Mouse (Mus musculus) liver, postnatal 0 days (tissue): ENCODE measurements around the gene Has3.

Experiments
- CTCF ChIP-seq: sonication (generic); IDR thresholded peaks from 2 replicates; pipeline ENCODE4 v1.5.1; 2016; ENCODE audit warnings: antibody characterized with exemption, low read depth
- EP300 ChIP-seq: IDR thresholded peaks from 2 replicates; pipeline ENCODE4 v1.6.1; 2016; ENCODE audit warnings: antibody characterized with exemption, low read depth, mild to moderate bottlenecking

DNA sequence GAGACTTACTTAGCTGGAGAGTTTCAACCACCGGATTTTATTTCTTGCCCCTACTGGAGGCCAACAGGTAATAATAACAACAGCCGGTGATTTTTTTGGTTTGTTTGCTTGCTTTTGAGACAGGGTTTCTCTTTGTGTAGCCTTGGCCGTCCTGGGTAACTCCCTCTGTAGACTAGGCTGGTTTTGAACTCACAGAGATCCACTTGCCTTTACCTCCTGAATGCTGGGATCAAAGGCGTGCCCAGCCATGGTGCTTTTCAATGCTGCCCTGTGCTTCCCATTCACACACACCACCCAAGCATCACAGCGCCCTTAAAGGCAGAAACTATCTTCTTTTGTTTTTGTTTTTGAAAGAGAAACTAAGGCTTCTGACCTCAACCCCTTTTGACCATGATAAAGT is 59.9 kb downstream of the Has3 start:
- TF ChIP-seq CTCF = no peak
- TF ChIP-seq EP300 = no peak
